Mouse (Mus musculus): ENCODE results near the gene Gm13693.
"Not testable (repeated sequence)": the region's sequence is repeated elsewhere in the genome, so short reads cannot be mapped to it uniquely, and the experiment has no call there.

DNA sequence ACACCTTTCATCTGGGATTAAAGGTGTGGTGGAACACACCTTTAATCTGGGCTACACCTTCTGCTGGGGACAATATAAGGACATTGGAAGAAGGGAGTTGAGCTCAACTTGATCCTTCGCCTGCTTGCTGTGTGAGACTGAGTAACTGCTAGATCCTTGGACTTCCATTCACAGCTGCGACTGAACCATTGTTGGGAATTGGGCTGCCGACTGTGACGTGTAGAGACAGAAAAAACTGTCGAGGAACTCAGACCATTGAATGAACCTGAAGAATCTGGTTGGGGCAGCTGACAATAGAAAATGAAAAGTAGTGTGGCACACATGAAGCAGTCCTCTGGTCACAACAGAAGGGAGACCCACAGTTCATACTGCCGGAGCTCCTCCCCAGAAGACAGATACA lies at the start of gene Gm13693:
- not testable (repeated sequence) for TF ChIP-seq MAFK (IDR thresholded peaks at IDR 0.05; ENCODE audit: insufficient read depth, low read depth, low read length); ZNF384 (IDR thresholded peaks at IDR 0.05; ENCODE audit: low read depth, low read length); ZC3H11A (IDR thresholded peaks at IDR 0.05; ENCODE audit: borderline replicate concordance, low read depth, low read length); HCFC1 (IDR thresholded peaks at IDR 0.05; ENCODE audit: borderline replicate concordance, insufficient read depth, low read length); CHD2 (IDR thresholded peaks at IDR 0.05; ENCODE audit: low read depth, low read length)
